Mouse (Mus musculus) neutrophil, adult 5-6 weeks (primary cell): ENCODE measurements around the gene Gm49336. TPM values are rescaled to one million over a fixed set of nuclear protein-coding genes. Genes with fewer than 3 reads are reported as not detected.

ENCODE experiments used
- ATAC-seq: fragments of 151-379, 151-347 bp; 2 replicates; pipeline ENCODE4 v1.8.0; 2017; ENCODE audit warnings: mild to moderate bottlenecking, moderate TSS enrichment; ENCODE audit not compliant: insufficient number of reproducible peaks, poor library complexity, low FRiP score, severe bottlenecking; ENCODE audit errors: extremely low read depth
- total RNA-seq: library from RNA; stranded (forward); fragments of 200-1000 nt; gene quantifications from 2 replicates; pipeline ENCODE4 v1.2.3, GENCODE M21; 2017

Gm49336 gene
- total RNA-seq, 1 experiment from 2014 or later, result 61.6 TPM

- no peak for ATAC-seq
These were observed 74.8 kb downstream of the Gm49336 start for GRCm38 (mm10) chr14:60176469-60176890.

GRCm38 (mm10) chr14:60172286-60173055 is 78.8 kb downstream of the Gm49336 start:
- ATAC-seq, result no peak

DNA sequence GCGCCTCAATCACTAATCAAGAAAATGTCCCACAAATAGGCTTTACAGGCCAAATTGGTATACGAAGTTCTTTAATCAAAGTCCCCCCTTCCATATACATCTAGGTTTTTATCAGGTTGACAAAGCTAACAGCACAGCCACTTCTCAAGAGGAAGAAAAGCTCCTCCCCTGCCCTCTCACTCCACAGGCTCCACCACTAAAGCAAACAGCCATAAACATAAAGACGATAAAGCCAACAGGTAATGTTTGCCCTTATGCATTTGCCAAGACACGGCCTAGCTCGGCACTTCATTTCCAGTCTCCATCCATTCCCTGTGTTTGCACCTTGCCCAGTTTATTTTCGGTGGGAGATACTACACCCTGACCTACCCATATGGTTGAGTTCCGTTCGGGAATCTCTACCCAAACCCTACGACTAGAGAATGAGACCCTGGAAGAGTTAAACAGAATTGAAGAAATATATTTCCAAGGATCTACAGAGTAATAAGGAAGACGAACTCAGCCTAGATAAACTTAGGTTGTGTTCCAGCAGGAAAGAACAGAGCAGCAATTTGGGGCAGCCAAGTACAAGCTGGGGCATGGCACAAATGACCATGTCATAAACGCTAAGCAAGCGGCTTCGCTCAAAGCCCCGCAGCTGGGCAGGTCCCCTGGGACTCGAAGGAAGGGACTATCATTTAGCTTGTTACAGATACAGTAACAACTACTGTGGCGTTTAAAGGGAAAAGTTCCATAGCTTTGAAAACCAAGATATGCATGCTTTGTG is 80.3 kb downstream of the Gm49336 start:
- no peak for ATAC-seq

DNA sequence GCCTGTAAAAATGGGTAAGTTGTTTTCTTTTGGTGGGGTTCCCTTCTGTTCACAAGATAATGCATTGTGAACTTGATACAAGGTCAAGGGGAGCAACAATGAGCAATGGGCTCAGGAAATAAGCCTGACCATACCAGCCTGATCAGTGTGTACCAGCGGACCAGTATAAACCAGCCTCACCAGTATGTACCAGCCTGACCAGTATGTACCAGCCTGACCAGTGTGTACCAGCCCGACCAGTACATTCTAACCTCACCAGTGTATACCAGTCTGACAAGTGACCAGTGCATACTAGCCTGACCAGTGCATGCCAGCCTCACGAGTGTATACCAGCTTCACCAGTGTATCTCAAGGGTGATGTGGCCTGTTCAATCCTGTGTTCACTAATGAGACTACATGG is 87.9 kb downstream of the Gm49336 start:
- ATAC-seq, result no peak

Other genes starting within 250 kb of the Gm49336 start
- gene Atp8a2, start 54.3 kb downstream of the Gm49336 start, total RNA-seq, result 0.23 and 0.49 TPM in 2 replicates
- not detected in 2 replicates for gene Nupl1, start 76 bp downstream of the Gm49336 start, total RNA-seq
- 138 and 142 TPM in 2 replicates for gene Mtmr6, start 13.7 kb upstream of the Gm49336 start, total RNA-seq
- 10.9 and 11.5 TPM in 2 replicates for gene Amer2, start 121.8 kb upstream of the Gm49336 start, total RNA-seq